Mouse (Mus musculus) olfactory bulb, adult 2 months (tissue): ENCODE data around the gene Gm5134. TPM values are rescaled to one million over a fixed set of nuclear protein-coding genes. Genes with fewer than 3 reads are reported as not detected.

Experiments used
- H3K27ac ChIP-seq: fragments of 200-500 bp; 2 replicates; pipeline ENCODE4 v1.5.1; 2012; ENCODE audit warnings: low read depth, low read length; ENCODE audit not compliant: insufficient read depth
- H3K4me1 ChIP-seq: fragments of 200-500 bp; 2 replicates; pipeline ENCODE4 v1.6.1; 2012; ENCODE audit warnings: low read length; ENCODE audit not compliant: control insufficient read depth, insufficient read depth
- H3K4me3 ChIP-seq: fragments of 200-500 bp; 2 replicates; pipeline ENCODE4 v1.5.1; 2012; ENCODE audit warnings: mild to moderate bottlenecking, low read depth, low read length, moderate library complexity; ENCODE audit not compliant: insufficient read depth
- CTCF ChIP-seq: fragments of 200-500 bp; IDR thresholded peaks from 2 replicates; pipeline ENCODE4 v1.5.1; 2012; ENCODE audit warnings: low read depth, mild to moderate bottlenecking, low read length, moderate library complexity; ENCODE audit not compliant: insufficient read depth
- POLR2A ChIP-seq: fragments of 200-500 bp; IDR thresholded peaks from 2 replicates; pipeline ENCODE4 v1.6.1; 2012; ENCODE audit warnings: mild to moderate bottlenecking, low read depth, low read length, moderate library complexity; ENCODE audit not compliant: insufficient read depth
- WGBS: fragments of 180-500 bp; shearing (Covaris S2); methylation state at CpG from one replicate; pipeline ENCODE4 v1.1.7; 2018; 5-methylcytosine and 5-hydroxymethylcytosine counted together
- polyA plus RNA-seq: library from polyadenylated mRNA; stranded (reverse); fragments of >200 nt; gene quantifications from 2 replicates; pipeline ENCODE4 v1.2.4, GENCODE M21; 2012; ENCODE audit warnings: low replicate concordance; ENCODE audit not compliant: missing spikeins, insufficient read depth, insufficient read length

The Gm5134 gene
- polyA plus RNA-seq, 1 experiment, result not detected

- Histone ChIP-seq H3K27ac (no peak overlapping the region), H3K4me1 (peaks cover 3% of the 10 kb centered on the region; the same call in 1 of the 2 replicates), H3K4me3 (no peak overlapping the region)
- TF ChIP-seq CTCF (no peak), POLR2A (no peak)
- 98% methylated on average over 5 of the region's 5 CpGs for WGBS
Measured at GRCm38 (mm10) chr10:76036962-76037361, 82.6 kb downstream of the Gm5134 start.

- H3K27ac ChIP-seq, result no peak overlapping the region
- 59% methylated on average over 5 of the region's 5 CpGs for WGBS
- H3K4me1 ChIP-seq, result peaks cover 3% of the 10 kb centered on the region; the same call in 1 of the 2 replicates
- H3K4me3 ChIP-seq, result no peak overlapping the region
- TF ChIP-seq CTCF, result no peak
- no peak for TF ChIP-seq POLR2A
Measured at GRCm38 (mm10) chr10:76045343-76045742, 91.0 kb downstream of the Gm5134 start.

- TF ChIP-seq POLR2A (no peak), CTCF (no peak)
- no peak overlapping the region for H3K27ac ChIP-seq
- 57% methylated on average over 1 of the region's 1 CpGs for WGBS
- no peaks in the 10 kb centered on the region for H3K4me1 ChIP-seq
- no peak overlapping the region for H3K4me3 ChIP-seq
Measured at GRCm38 (mm10) chr10:76046754-76047153, 92.4 kb downstream of the Gm5134 start.

GRCm38 (mm10) chr10:76047182-76047869 lies 93.0 kb downstream of the Gm5134 start:
- TF ChIP-seq CTCF (no peak), POLR2A (no peak)
- H3K27ac ChIP-seq, result no peak overlapping the region
- WGBS, result 69% methylated on average over 5 of the region's 5 CpGs
- H3K4me3 ChIP-seq, result no peak overlapping the region
- H3K4me1 ChIP-seq, result no peaks in the 10 kb centered on the region

- Histone ChIP-seq H3K4me1 (no peaks in the 10 kb centered on the region), H3K27ac (no peak overlapping the region), H3K4me3 (no peak overlapping the region)
- WGBS, result 70% methylated on average over 6 of the region's 6 CpGs
- no peak for TF ChIP-seq POLR2A
- TF ChIP-seq CTCF, result no peak
Measured at GRCm38 (mm10) chr10:76048967-76049366, 94.7 kb downstream of the Gm5134 start.

- 89% methylated on average over 11 of the region's 11 CpGs for whole genome bisulfite sequencing
- H3K4me1 ChIP-seq, result no peaks in the 10 kb centered on the region
Measured at GRCm38 (mm10) chr10:76051860-76052259, 97.5 kb downstream of the Gm5134 start.

More at GRCm38 (mm10) chr10:76051860-76052259, 97.5 kb downstream of the Gm5134 start:
- Histone ChIP-seq H3K4me3 (no peak overlapping the region), H3K27ac (no peak overlapping the region)
- TF ChIP-seq POLR2A (no peak), CTCF (no peak)

Other genes starting within 250 kb of the Gm5134 start
- not detected in 2 replicates for gene Cabin1, start 190.2 kb upstream of the Gm5134 start, polyA plus RNA-seq
- gene Ddt, start 181.1 kb upstream of the Gm5134 start, polyA plus RNA-seq, result not detected in 2 replicates
- not detected in 2 replicates for gene Gm20441, start 173.6 kb upstream of the Gm5134 start, polyA plus RNA-seq
- not detected in 2 replicates for gene Gstt3, start 173.1 kb upstream of the Gm5134 start, polyA plus RNA-seq
- not detected in 2 replicates for gene Gstt1, start 155.9 kb upstream of the Gm5134 start, polyA plus RNA-seq
- gene Gstt4, start 132.0 kb upstream of the Gm5134 start, polyA plus RNA-seq, result not detected in 2 replicates
- not detected in 2 replicates for gene Gstt2, start 117.1 kb upstream of the Gm5134 start, polyA plus RNA-seq
- gene Mif, start 94.3 kb upstream of the Gm5134 start, polyA plus RNA-seq, result not detected in 2 replicates
- not detected in 2 replicates for gene Derl3, start 61.1 kb upstream of the Gm5134 start, polyA plus RNA-seq
- gene Smarcb1, start 32.9 kb upstream of the Gm5134 start, polyA plus RNA-seq, result not detected in 2 replicates
- gene Chchd10, start 21.4 kb upstream of the Gm5134 start, polyA plus RNA-seq, result not detected in 2 replicates
- gene Mmp11, start 18.0 kb upstream of the Gm5134 start, polyA plus RNA-seq, result not detected in 2 replicates
- gene Gm867, start 13.8 kb upstream of the Gm5134 start, polyA plus RNA-seq, result not detected in 2 replicates
- not detected in 2 replicates for gene Vpreb3, start 11.5 kb upstream of the Gm5134 start, polyA plus RNA-seq
- gene Zfp280b, start 78.1 kb downstream of the Gm5134 start, polyA plus RNA-seq, result not detected in 2 replicates
- gene Slc5a4b, start 156.4 kb downstream of the Gm5134 start, polyA plus RNA-seq, result not detected in 2 replicates
- gene Slc5a4a, start 192.9 kb downstream of the Gm5134 start, polyA plus RNA-seq, result not detected in 2 replicates